Mouse (Mus musculus) A20 (cell line): ENCODE measurements around the gene Gabpa.

ENCODE experiments used
- DNase-seq: peaks from one replicate; pipeline ENCODE4 v3.0.0-alpha.2; 2011; ENCODE audit warnings: low read depth, low spot score

Gene Gabpa

GRCm38 (mm10) chr16:84834745-84835440 is at the start of gene Gabpa:
Gabpa (plus strand) TSS chr16:84834925.
- peak; percentile 96 for DNase-seq

- DNase-seq: no peak
Measured at GRCm38 (mm10) chr16:84784966-84785365, 49.8 kb upstream of the Gabpa start.

GRCm38 (mm10) chr16:84790595-84791165 is 44.0 kb upstream of the Gabpa start:
- no peak for DNase-seq

GRCm38 (mm10) chr16:84793401-84793800 is 41.3 kb upstream of the Gabpa start:
- DNase-seq: no peak

- DNase-seq: no peak
Measured at GRCm38 (mm10) chr16:84795337-84795736, 39.4 kb upstream of the Gabpa start.

- no peak for DNase-seq
Measured at GRCm38 (mm10) chr16:84796678-84797077, 38.0 kb upstream of the Gabpa start.

GRCm38 (mm10) chr16:84800038-84800437 is 34.7 kb upstream of the Gabpa start:
- no peak for DNase-seq

- no peak for DNase-seq
Measured at GRCm38 (mm10) chr16:84802217-84802616, 32.5 kb upstream of the Gabpa start.

- DNase-seq: no peak
Measured at GRCm38 (mm10) chr16:84804866-84805265, 29.9 kb upstream of the Gabpa start.

GRCm38 (mm10) chr16:84806175-84806574 is 28.6 kb upstream of the Gabpa start:
- DNase-seq: no peak

GRCm38 (mm10) chr16:84807874-84808273 is 26.9 kb upstream of the Gabpa start:
- no peak for DNase-seq

GRCm38 (mm10) chr16:84810254-84810653 is 24.5 kb upstream of the Gabpa start:
- no peak for DNase-seq

- DNase-seq: no peak
Measured at GRCm38 (mm10) chr16:84813852-84814251, 20.9 kb upstream of the Gabpa start.

- no peak for DNase-seq
Measured at GRCm38 (mm10) chr16:84814511-84814910, 20.2 kb upstream of the Gabpa start.

GRCm38 (mm10) chr16:84817423-84817822 is 17.3 kb upstream of the Gabpa start:
- peak; percentile 47 for DNase-seq

- peak; percentile 57 for DNase-seq
Measured at GRCm38 (mm10) chr16:84825009-84825408, 9.7 kb upstream of the Gabpa start.

- no peak for DNase-seq
Measured at GRCm38 (mm10) chr16:84831696-84832095, 3.0 kb upstream of the Gabpa start.

- DNase-seq: no peak
Measured at GRCm38 (mm10) chr16:84832736-84833135, 2.0 kb upstream of the Gabpa start.

GRCm38 (mm10) chr16:84834344-84834743 is 381 bp upstream of the Gabpa start:
- no peak for DNase-seq

- DNase-seq: no peak
Measured at GRCm38 (mm10) chr16:84835441-84835822, 707 bp downstream of the Gabpa start, which contains the start of gene Atp5j. Atp5j (minus strand) TSS chr16:84835625.

GRCm38 (mm10) chr16:84835823-84836743 is 1.4 kb downstream of the Gabpa start:
- DNase-seq: peak; percentile 90

GRCm38 (mm10) chr16:84838576-84838975 is 3.9 kb downstream of the Gabpa start:
- DNase-seq: no peak
